Mouse (Mus musculus) ES-E14 (cell line): ENCODE results near the gene Samm50. TPM values are rescaled to one million over a fixed set of nuclear protein-coding genes. Genes with fewer than 3 reads are reported as not detected.
A peak's percentile ranks its signal among the peaks of the same experiment; 100 is the strongest.

Experiments used
- DNase-seq: peaks from one replicate; pipeline ENCODE4 v3.0.0-alpha.2; 2013; ENCODE audit warnings: low read depth, low spot score
- H3K27ac ChIP-seq: 2 replicates; pipeline ENCODE4 v1.5.1; 2012; ENCODE audit warnings: low read depth, mild to moderate bottlenecking, low read length, moderate library complexity, mixed read lengths; ENCODE audit not compliant: poor library complexity, insufficient read depth, severe bottlenecking
- H3K36me3 ChIP-seq: 2 replicates; pipeline ENCODE4 v1.6.1; 2012; ENCODE audit warnings: mild to moderate bottlenecking, low read length, moderate library complexity, mixed read lengths; ENCODE audit not compliant: control insufficient read depth, poor library complexity, insufficient read depth, severe bottlenecking
- H3K4me1 ChIP-seq, 2 experiments: fragments of 150-350 bp in 1 of 2; sonication (generic) in 1 of 2; 2 replicates each; pipeline ENCODE4 v1.6.1; 2012; ENCODE audit warnings: low read length in 2 of 2, mild to moderate bottlenecking in 1 of 2, mixed read lengths in 1 of 2; ENCODE audit not compliant: control insufficient read depth in 2 of 2, insufficient read depth in 2 of 2, poor library complexity in 1 of 2
- H3K4me3 ChIP-seq, 2 experiments: fragments of 150-350 bp in 1 of 2; sonication (generic) in 1 of 2; 2 replicates each; pipeline ENCODE4 v1.5.1; 2012; ENCODE audit warnings: low read length in 2 of 2, low read depth in 1 of 2, mild to moderate bottlenecking in 1 of 2, mixed read lengths in 1 of 2; ENCODE audit not compliant: insufficient read depth in 1 of 2, poor library complexity in 1 of 2, severe bottlenecking in 1 of 2
- H3K9ac ChIP-seq: 2 replicates; pipeline ENCODE4 v1.6.1; 2012; ENCODE audit warnings: low read depth, mild to moderate bottlenecking, low read length, mixed read lengths; ENCODE audit not compliant: poor library complexity, insufficient read depth, severe bottlenecking
- H3K9me3 ChIP-seq: fragments of 150-350 bp; sonication (generic); 2 replicates; pipeline ENCODE4 v1.6.1; 2012; ENCODE audit warnings: low read depth, mild to moderate bottlenecking, low read length; ENCODE audit not compliant: control insufficient read depth, insufficient read depth
- CHD2 ChIP-seq: IDR thresholded peaks from 2 replicates; pipeline ENCODE4 v1.6.1; 2014; ENCODE audit warnings: mild to moderate bottlenecking, low read depth, low read length, inconsistent platforms
- HCFC1 ChIP-seq: IDR thresholded peaks from 2 replicates; pipeline ENCODE4 v1.6.1; 2012; ENCODE audit warnings: low read length, inconsistent platforms, borderline replicate concordance; ENCODE audit not compliant: insufficient read depth
- MAFK ChIP-seq: IDR thresholded peaks from 2 replicates; pipeline ENCODE4 v1.6.1; 2014; ENCODE audit warnings: mild to moderate bottlenecking, low read depth, low read length, inconsistent platforms; ENCODE audit not compliant: insufficient read depth
- ZC3H11A ChIP-seq: IDR thresholded peaks from 2 replicates; pipeline ENCODE4 v1.6.1; 2012; ENCODE audit warnings: low read depth, mild to moderate bottlenecking, inconsistent platforms, low read length, borderline replicate concordance
- ZNF384 ChIP-seq: IDR thresholded peaks from 2 replicates; pipeline ENCODE4 v1.6.1; 2012; ENCODE audit warnings: low read depth, low read length, inconsistent platforms
- in situ Hi-C, 2 experiments: fragments of 600-800 bp; cut with MboI; formaldehyde crosslinking; loops; one replicate each; pipeline ENCODE4 v1.15.1; 2025; ENCODE audit warnings: low sequenced_read_pairs in 2 of 2, inconsistent platforms in 1 of 2; ENCODE audit not compliant: unreplicated experiment in 2 of 2
- total RNA-seq: library from RNA; depleted of rRNA; stranded (reverse); fragments of 300-350 nt; gene quantifications from 2 replicates; pipeline ENCODE4 v1.2.3, GENCODE M21; 2012

Samm50 gene
- total RNA-seq, 1 experiment, result 107 TPM

- Histone ChIP-seq H3K9me3 (no peaks in the 10 kb centered on the region), H3K27ac (no peak overlapping the region), H3K4me3 (peak overlapping the region; percentile 69 to 80), H3K9ac (peak overlapping the region; percentile 36), H3K4me1 (peaks cover 6 to 17% of the 10 kb centered on the region in 2 experiments; a peak in 3 of 4 replicates), H3K36me3 (no peaks in the 10 kb centered on the region)
- TF ChIP-seq ZNF384 (no peak), MAFK (no peak), CHD2 (no peak), HCFC1 (no peak)
- no peak for DNase-seq
- in situ Hi-C loops, result no loop called here
Measured at GRCm38 (mm10) chr15:84231113-84231712, 39.2 kb downstream of the Samm50 start.

GRCm38 (mm10) chr15:84231721-84232561, 39.9 kb downstream of the Samm50 start, which contains the start of gene Parvb:
Gene Parvb (plus strand): TSS chr15:84232043.
- H3K9me3 ChIP-seq, result no peaks in the 10 kb centered on the region
- peak within 1 kb of the TSS; percentile 69 to 80 for H3K4me3 ChIP-seq
- peak within 1 kb of the TSS; percentile 77 for H3K27ac ChIP-seq
- TF ChIP-seq ZC3H11A (no peak), CHD2 (no peak), ZNF384 (no peak), MAFK (no peak), HCFC1 (no peak)
- H3K4me1 ChIP-seq, result peaks cover 6 to 17% of the 10 kb centered on the region in 2 experiments; a peak in 3 of 4 replicates
- in situ Hi-C loops, result no loop called here
- H3K9ac ChIP-seq, result peak within 1 kb of the TSS; percentile 63
- H3K36me3 ChIP-seq, result no peaks in the 10 kb centered on the region
- DNase-seq, result no peak

- Histone ChIP-seq H3K9me3 (no peaks in the 10 kb centered on the region), H3K9ac (peak overlapping the region; percentile 63), H3K4me1 (peaks cover 6 to 21% of the 10 kb centered on the region in 2 experiments; a peak in 3 of 4 replicates), H3K4me3 (peak overlapping the region; percentile 41 to 69), H3K36me3 (no peaks in the 10 kb centered on the region), H3K27ac (peak overlapping the region; percentile 77)
- peak; percentile 67 for DNase-seq
- in situ Hi-C loops, result no loop called here
- TF ChIP-seq CHD2 (no peak), MAFK (no peak), ZC3H11A (no peak), HCFC1 (no peak), ZNF384 (no peak)
Measured at GRCm38 (mm10) chr15:84232609-84233008, 40.6 kb downstream of the Samm50 start.

GRCm38 (mm10) chr15:84234794-84235581, 42.9 kb downstream of the Samm50 start:
- no peaks in the 10 kb centered on the region for H3K36me3 ChIP-seq
- H3K9ac ChIP-seq, result peak overlapping the region; percentile 13; the same call in 1 of the 2 replicates
- DNase-seq, result no peak
- no peaks in the 10 kb centered on the region for H3K9me3 ChIP-seq
- in situ Hi-C loops, result no loop called here
- TF ChIP-seq ZNF384 (no peak), HCFC1 (no peak), MAFK (no peak), CHD2 (no peak), ZC3H11A (no peak)
- H3K27ac ChIP-seq, result peak overlapping the region; percentile 34; the same call in 1 of the 2 replicates
- peak overlapping the region in 1 of 2 experiments; percentile 14; a peak in 1 of 4 replicates for H3K4me3 ChIP-seq
- H3K4me1 ChIP-seq, result peaks cover 7 to 32% of the 10 kb centered on the region in 2 experiments; a peak in 3 of 4 replicates
